Mouse (Mus musculus) kidney, postnatal 14 days (tissue): ENCODE results near the gene Cdk1.

Source experiments
- DNase-seq: peaks from one replicate; pipeline ENCODE4 v3.0.0; 2022; ENCODE audit warnings: mixed read lengths

Cdk1 gene

GRCm38 (mm10) chr10:69306205-69306604 lies 46.5 kb downstream of the Cdk1 start:
- DNase-seq, result peak; percentile 58

DNA sequence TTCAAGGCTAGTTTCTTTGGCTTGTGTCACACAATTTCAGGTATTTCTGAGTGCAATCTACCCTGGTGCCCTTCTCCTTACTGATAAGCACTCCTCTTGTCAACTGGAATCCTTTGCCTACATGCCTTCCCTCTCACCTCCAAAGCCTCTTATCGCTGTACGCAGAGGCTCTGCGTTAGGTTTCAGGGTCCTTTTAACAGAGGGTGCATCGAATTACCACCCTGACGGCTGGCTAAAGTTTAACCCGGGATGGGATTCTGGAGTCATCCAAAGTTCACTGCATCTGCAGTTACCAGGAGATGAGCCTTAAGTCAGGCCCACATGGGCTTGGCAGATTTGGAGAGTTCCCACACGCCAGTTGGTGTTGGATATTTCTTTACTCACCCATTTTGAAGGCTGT lies 47.1 kb downstream of the Cdk1 start:
- peak; percentile 76 for DNase-seq

GRCm38 (mm10) chr10:69304819-69305218 lies 47.9 kb downstream of the Cdk1 start:
- no peak for DNase-seq

DNA sequence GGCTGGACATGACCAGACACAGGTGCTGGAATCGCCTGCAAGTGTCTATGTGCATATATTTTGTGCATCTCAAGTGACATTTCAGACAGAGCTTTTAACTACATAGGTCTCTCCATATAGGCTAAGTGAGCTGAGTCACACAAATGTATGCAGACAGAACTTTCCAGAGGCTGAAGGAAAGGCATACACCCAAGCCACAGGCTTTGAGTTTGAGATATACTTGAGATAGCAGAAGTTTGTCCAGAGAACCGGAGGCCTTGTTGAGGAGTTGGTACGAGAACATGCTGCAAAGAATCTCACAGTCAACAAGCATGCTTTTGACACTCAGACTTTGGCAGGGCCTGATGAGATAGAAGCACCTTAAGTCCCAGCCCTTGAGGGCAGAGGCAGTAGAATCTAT lies 50.1 kb downstream of the Cdk1 start:
- no peak for DNase-seq

DNA sequence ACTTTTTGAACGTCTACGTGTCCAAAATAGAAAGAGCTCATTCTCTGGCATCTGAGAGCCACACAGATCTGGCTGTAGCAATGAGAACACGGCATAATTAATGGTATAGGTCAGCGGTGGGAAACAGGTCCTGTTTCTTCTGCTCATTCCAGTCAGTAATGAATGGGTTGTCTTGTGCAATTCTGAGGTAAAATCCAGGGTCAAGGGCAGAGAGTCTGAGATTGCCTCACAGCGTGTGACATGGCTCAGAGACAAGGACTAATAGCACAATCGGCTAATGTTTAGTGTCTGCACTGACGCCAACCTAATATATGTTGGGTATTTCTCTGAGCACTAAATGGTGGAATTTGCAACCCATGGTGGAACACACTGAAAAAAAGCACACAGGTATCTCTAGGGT lies 52.8 kb downstream of the Cdk1 start:
- no peak for DNase-seq

DNA sequence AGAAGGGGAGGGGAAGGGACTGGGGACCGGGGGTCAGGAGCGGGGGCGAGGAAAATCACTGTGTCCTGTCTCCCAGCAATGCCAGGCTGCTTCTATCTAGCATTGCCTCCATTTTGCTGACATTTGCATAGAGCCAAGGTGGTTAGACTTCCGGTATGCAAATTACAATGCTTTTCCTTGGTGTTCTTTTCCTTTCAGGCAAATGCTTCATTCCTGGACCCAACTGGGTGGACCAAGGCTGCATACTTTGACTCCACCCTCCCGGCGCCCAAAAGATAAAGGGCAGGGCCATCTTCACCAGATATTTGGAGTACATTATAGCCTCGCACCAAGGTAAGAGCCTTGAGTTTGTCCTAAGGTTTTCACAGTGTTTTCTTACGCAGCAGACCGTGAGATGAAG lies 56.8 kb downstream of the Cdk1 start:
- DNase-seq, result no peak

- DNase-seq, result no peak
Measured at GRCm38 (mm10) chr10:69290736-69291135, 62.0 kb downstream of the Cdk1 start.

DNA sequence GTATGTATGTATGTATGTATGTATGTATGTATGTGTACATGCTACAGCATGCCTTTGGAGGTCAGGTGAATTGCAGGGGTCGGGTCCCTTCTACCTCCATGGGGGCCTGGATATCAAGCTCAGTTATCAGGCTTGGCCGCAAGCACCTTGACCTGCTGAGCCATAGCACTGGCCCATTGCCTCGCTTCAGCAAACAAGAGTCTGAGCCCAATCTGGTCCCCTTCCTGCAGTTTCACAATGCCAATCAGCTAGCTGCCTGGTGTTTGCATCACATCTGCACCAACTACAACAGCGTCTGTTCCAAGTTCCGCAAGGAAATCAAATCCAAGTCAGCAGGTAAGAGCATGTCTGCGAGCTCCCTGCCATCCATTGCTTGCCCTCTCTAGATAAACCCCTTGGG lies 64.0 kb downstream of the Cdk1 start:
- no peak for DNase-seq

GRCm38 (mm10) chr10:69288086-69288485 lies 64.7 kb downstream of the Cdk1 start:
- DNase-seq, result no peak

DNA sequence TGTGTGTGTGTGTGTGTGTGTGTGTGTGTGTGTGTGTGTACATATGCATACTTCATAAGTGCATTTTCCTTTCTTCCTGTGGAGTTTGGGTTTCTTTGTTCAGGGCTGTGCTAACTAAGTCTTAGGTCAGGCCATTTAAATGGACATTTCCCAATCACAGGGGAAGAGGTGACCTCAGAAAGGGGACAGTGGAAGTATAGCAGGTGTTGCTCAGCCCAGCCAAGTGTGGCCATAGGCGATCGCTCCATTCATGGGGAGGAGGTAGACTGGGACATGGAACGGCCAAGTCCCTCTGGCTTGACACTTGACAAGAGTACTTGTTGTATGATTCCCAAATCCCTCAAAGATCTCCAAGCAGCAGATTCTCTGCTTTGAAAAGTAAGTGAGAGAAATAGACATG lies 65.8 kb downstream of the Cdk1 start:
- DNase-seq, result no peak
